Mouse (Mus musculus) neural tube, embryonic 13.5 days (tissue): ENCODE measurements around the gene Clpsl2. TPM values are rescaled to one million over a fixed set of nuclear protein-coding genes. Genes with fewer than 3 reads are reported as not detected.
A peak's percentile ranks its signal among the peaks of the same experiment; 100 is the strongest.

Source experiments
- ATAC-seq: fragments of 200-750 bp; cut with Nextera tagmentation; 2 replicates; pipeline ENCODE4 v1.8.0; 2017; ENCODE audit warnings: low read depth, mild to moderate bottlenecking, moderate TSS enrichment, moderate library complexity
- H3K27ac ChIP-seq: fragments of 300-500 bp; sonication (generic); replicated peaks from 2 replicates; pipeline ENCODE4 v1.5.1; 2015; ENCODE audit warnings: moderate library complexity, mild to moderate bottlenecking, inconsistent platforms
- H3K27me3 ChIP-seq: fragments of 300-500 bp; sonication (generic); 2 replicates; pipeline ENCODE4 v1.6.1; 2015; ENCODE audit warnings: mild to moderate bottlenecking, inconsistent platforms
- H3K36me3 ChIP-seq: fragments of 300-500 bp; sonication (generic); 2 replicates; pipeline ENCODE4 v1.6.1; 2015; ENCODE audit warnings: mild to moderate bottlenecking, inconsistent platforms
- H3K4me1 ChIP-seq: fragments of 300-500 bp; sonication (generic); replicated peaks from 2 replicates; pipeline ENCODE4 v1.6.1; 2015; ENCODE audit warnings: inconsistent platforms
- H3K4me2 ChIP-seq: fragments of 300-500 bp; sonication (generic); 2 replicates; pipeline ENCODE4 v1.6.1; 2015; ENCODE audit warnings: inconsistent platforms, mild to moderate bottlenecking, moderate library complexity
- H3K4me3 ChIP-seq: fragments of 300-500 bp; sonication (generic); 2 replicates; pipeline ENCODE4 v1.5.1; 2015; ENCODE audit warnings: mild to moderate bottlenecking, inconsistent platforms
- H3K9ac ChIP-seq: fragments of 300-500 bp; sonication (generic); 2 replicates; pipeline ENCODE4 v1.6.1; 2015; ENCODE audit warnings: moderate library complexity, mild to moderate bottlenecking, inconsistent platforms
- H3K9me3 ChIP-seq: fragments of 300-500 bp; sonication (generic); 2 replicates; pipeline ENCODE4 v1.6.1; 2016; ENCODE audit warnings: inconsistent platforms
- WGBS: fragments of 180-500 bp; shearing (Covaris S2); methylation state at CpG from one replicate; pipeline ENCODE4 v1.1.7; 2015; 5-methylcytosine and 5-hydroxymethylcytosine counted together
- polyA plus RNA-seq: library from polyadenylated mRNA; unstranded; fragments of >200 nt; fragmentation: Nextera tagmentation; extraction: Ambion mirVana; gene quantifications from 2 replicates; pipeline ENCODE4 v1.2.1, GENCODE M21; 2015

Clpsl2 gene
- polyA plus RNA-seq, 1 experiment from 2014 or later, result not detected

DNA sequence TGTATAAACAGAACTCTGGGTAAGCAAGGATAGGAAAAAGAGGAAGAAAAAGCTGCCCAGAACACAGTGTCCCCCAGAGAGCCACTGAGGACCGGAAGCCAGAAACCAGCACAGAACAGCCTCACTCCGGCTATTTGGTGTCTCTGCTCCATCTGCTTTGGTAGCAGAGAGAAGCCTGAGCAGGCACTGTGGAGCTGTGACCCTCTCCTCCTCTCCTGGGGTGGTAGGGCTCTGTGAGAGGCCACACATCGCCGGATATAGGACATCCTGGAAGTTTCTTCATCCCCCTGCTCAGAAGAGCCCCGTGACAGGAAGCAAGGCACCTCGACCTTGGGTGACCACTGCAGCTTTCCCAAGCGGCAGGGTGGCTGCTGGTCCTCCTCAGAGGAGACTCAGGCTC lies 35.4 kb upstream of the Clpsl2 start:
- H3K4me1 ChIP-seq, result peaks cover 34% of the 10 kb centered on the region
- H3K4me2 ChIP-seq, result no peak overlapping the region
- no peaks in the 10 kb centered on the region for H3K9me3 ChIP-seq
- no peak overlapping the region for H3K27ac ChIP-seq
- ATAC-seq, result no peak
- no peak overlapping the region for H3K4me3 ChIP-seq
- peaks cover 21% of the 10 kb centered on the region for H3K27me3 ChIP-seq
- no peak overlapping the region for H3K9ac ChIP-seq
- H3K36me3 ChIP-seq, result no peaks in the 10 kb centered on the region
- WGBS, result 67% methylated on average over 7 of the region's 7 CpGs

DNA sequence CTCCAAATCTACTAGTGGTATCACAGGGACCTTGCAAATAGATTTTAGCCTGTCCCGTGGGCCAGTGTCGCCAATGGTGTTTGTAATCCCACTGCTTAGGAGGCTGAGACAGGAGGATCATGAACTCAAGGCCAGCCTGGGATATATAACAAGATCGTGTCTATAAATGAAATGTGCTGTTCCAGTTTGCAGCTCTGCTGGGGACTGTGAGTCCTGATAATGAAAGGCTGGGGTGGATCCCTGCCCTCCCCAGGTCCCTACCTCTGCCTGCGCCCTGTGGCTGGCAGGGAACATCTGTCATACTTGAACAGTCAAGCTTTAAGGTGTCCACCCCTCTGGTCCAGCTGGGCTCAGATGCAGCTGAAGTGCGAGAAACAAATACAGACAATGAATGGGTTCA lies 34.7 kb upstream of the Clpsl2 start:
- Histone ChIP-seq H3K4me1 (peaks cover 35% of the 10 kb centered on the region), H3K27ac (no peak overlapping the region), H3K4me2 (no peak overlapping the region), H3K4me3 (no peak overlapping the region), H3K9me3 (no peaks in the 10 kb centered on the region), H3K9ac (no peak overlapping the region), H3K27me3 (peaks cover 27% of the 10 kb centered on the region), H3K36me3 (no peaks in the 10 kb centered on the region)
- no peak for ATAC-seq
- WGBS, result 69% methylated on average over 5 of the region's 5 CpGs

DNA sequence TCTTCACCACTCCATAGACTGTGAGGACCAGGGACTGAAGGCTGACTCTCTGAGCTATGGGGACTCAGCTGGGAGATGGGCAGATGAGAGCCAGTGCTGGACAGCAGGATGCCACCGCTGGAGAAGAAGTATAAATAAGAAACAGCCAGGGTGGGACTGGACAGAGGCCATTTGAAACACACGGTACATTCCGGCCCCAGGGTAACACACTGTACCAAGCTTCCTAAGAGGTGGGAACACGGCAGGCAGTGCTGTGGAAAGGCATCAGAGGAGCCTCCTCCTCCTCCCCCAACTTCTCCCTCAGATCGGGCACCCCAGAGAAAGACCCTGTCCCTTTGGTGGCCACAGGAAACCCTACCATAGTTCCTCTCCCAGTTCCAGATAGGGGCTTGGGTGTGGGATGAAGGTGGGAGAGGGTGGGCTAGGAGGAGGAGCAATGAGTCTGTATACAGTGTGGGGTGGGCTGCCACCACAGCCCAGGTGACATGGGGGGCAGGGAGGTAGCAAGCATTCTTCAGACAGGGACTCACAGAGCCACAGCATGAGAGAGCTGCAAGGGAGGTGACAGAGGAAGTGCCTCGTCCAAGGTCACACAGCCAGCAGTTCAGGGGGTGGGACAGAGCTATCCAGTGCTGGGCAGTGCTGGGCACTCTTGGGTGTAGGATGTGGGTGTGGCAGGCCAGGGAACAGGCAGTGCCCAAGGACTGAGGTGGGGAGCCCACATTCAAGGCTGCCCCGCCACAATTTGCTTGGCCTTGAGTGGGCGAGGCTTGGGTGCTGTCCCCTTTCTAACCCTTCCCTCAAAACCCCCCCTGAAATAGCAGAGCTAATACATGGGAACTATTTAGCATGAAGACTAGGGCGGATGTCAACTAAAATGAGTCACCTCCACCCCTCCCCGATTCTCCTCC lies 33.5 kb upstream of the Clpsl2 start:
- Histone ChIP-seq H3K27ac (no peak overlapping the region), H3K27me3 (peaks cover 37% of the 10 kb centered on the region), H3K9ac (no peak overlapping the region), H3K4me1 (peaks cover 29% of the 10 kb centered on the region), H3K4me3 (no peak overlapping the region), H3K9me3 (no peaks in the 10 kb centered on the region), H3K4me2 (no peak overlapping the region), H3K36me3 (no peaks in the 10 kb centered on the region)
- WGBS, result 66% methylated on average over 10 of the region's 10 CpGs
- no peak for ATAC-seq

DNA sequence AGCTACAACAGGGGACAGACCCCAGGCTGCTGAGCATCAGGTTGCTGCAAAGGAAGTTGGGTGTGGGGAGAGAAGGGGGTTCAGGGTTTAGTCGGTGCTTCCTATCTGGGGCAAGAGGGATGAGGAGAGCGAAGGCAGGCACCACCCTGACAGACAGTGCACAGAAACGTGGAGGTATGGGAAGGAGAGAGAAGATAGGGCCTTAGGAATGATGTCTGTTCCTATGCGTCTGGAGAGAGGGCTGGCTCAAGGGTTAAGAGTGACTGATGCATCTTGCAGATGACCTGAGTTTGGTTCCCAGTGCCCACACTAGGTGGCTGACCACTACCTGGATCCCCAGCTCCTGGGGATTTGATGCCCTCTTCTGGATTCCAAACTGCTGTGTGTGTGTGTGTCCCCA lies 32.3 kb upstream of the Clpsl2 start:
- Histone ChIP-seq H3K4me1 (peaks cover 22% of the 10 kb centered on the region), H3K4me2 (peak overlapping the region; percentile 90), H3K27ac (no peak overlapping the region), H3K9me3 (no peaks in the 10 kb centered on the region), H3K9ac (no peak overlapping the region), H3K27me3 (peaks cover 44% of the 10 kb centered on the region), H3K36me3 (no peaks in the 10 kb centered on the region), H3K4me3 (no peak overlapping the region)
- WGBS, result 68% methylated on average over 4 of the region's 4 CpGs
- ATAC-seq, result no peak

DNA sequence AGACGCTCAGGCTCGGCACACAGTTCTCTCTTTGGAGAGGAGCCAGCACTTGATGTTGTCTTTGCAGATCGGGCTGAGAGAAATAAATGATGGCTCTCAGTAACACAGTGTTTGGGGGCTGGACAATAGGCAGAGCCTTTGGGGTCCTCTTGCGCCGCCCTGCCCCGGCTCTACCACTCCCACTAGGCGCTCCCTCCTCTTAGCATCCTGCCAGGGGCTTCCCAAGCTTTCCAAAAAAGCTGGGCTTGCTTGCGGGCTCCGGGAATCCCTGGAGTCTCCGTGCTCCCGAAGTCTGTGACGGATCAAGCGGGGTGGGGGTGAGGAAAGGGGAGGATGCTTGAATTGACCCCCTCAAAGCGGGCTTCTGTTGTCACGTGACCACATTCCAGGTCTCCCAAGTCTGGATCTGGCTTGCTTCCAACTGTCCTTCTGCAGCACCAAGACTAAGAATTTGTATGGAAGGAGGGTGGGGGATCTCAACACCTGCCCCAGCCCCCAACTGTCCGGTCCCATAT lies 31.7 kb upstream of the Clpsl2 start, which contains the start of gene Fkbp5:
TSS of gene Fkbp5 (minus strand) at position 87 of the 515 bp plus-strand sequence.
- H3K9ac ChIP-seq, result peak within 1 kb of the TSS; percentile 75
- 2% methylated on average over 16 of the region's 16 CpGs for WGBS
- peak within 1 kb of the TSS; percentile 46 for H3K4me3 ChIP-seq
- peaks cover 47% of the 10 kb centered on the region for H3K27me3 ChIP-seq
- no peaks in the 10 kb centered on the region for H3K36me3 ChIP-seq
- peak; percentile 36 for ATAC-seq
- peak within 1 kb of the TSS; percentile 81 for H3K27ac ChIP-seq
- H3K4me1 ChIP-seq, result peaks cover 28% of the 10 kb centered on the region
- peak within 1 kb of the TSS; percentile 90 for H3K4me2 ChIP-seq
- no peaks in the 10 kb centered on the region for H3K9me3 ChIP-seq

DNA sequence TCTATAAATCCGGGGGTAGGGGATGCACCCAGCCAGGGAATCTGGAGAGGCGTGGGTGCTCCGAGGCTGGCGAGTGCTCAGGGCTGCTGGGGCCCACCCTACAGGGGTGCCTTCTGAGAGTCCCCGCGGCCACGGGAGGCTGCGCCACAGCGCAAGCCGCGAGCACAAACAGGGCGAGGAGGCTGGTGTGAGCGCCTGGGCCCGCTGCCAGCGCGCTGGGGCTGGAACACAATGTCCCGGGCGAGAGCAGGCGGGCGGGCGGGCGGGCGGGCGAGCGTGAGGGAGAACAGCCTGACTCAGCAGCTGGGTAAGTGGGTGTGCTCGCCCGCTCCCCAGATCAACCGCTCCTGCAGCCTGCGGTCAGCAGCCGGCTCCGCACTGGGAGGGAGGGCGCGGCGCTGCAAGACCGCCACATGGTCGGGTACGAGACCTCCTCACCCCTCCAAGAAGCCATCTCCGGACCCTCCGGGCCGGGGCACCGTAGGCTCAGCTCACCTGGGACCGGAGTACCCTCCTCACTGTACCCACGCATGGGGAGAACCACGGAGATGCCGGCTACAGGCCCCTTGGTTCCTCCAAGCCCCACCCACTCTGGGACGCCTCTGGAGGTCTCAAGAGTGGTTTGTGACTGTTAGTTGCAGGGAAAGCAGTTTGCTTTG lies 31.1 kb upstream of the Clpsl2 start:
- ATAC-seq, result peak; percentile 64
- Histone ChIP-seq H3K9ac (peak overlapping the region; percentile 75), H3K4me2 (peak overlapping the region; percentile 90), H3K27me3 (peaks cover 47% of the 10 kb centered on the region), H3K4me3 (peak overlapping the region; percentile 46), H3K27ac (peak overlapping the region; percentile 81), H3K4me1 (peaks cover 30% of the 10 kb centered on the region), H3K36me3 (no peaks in the 10 kb centered on the region), H3K9me3 (no peaks in the 10 kb centered on the region)
- WGBS, result under 1% methylated on average over 45 of the region's 46 CpGs

DNA sequence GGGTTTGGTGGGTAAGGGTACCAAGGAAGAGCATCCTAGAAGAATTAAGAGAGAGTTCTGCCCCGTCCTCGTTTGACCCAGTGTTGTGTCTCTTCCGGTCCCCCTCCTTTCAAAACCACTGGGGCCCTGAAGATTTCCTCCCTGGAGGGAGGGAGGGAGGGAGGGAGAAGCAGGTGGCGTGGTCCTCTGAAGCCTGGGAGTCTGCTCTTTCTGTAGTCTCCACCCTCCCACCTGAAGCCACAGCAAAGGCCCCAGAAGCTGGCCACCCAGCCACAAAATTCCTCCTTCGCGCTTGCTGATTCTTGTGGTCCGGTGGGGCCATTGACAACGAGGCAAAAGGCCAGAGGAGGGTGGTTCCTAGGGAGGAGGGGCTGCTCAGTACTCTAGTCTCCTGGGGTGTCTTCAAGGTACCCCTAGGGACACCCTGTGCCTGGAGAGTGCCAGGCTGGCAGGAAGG lies 30.6 kb upstream of the Clpsl2 start:
- 13% methylated on average over 8 of the region's 8 CpGs for WGBS
- H3K4me3 ChIP-seq, result peak overlapping the region; percentile 46
- peak overlapping the region; percentile 90 for H3K4me2 ChIP-seq
- peaks cover 50% of the 10 kb centered on the region for H3K27me3 ChIP-seq
- no peak for ATAC-seq
- peaks cover 35% of the 10 kb centered on the region for H3K4me1 ChIP-seq
- no peaks in the 10 kb centered on the region for H3K9me3 ChIP-seq
- H3K9ac ChIP-seq, result peak overlapping the region; percentile 75
- H3K36me3 ChIP-seq, result no peaks in the 10 kb centered on the region
- H3K27ac ChIP-seq, result no peak overlapping the region

DNA sequence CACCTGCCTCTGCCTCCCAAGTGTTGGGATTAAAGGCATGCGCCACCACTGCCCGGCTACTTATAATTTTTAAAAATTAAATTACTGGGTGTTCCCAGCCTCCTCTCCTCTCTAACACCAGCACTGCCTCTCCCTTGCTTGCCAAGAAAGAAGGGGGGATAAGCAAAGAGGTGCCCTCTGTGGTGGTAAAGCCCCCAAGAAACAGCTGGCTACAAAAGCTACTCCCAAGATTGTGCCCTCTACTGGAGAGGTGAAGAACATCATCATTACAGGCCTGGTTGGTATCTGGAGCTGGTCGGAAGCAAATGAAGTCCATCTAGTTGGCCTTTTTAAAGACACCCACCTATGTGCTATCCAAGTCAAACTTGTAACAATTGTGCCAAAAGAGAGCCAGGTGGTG lies 29.4 kb upstream of the Clpsl2 start:
- ATAC-seq, result no peak
- H3K4me3 ChIP-seq, result no peak overlapping the region
- peaks cover 35% of the 10 kb centered on the region for H3K4me1 ChIP-seq
- H3K4me2 ChIP-seq, result no peak overlapping the region
- no peaks in the 10 kb centered on the region for H3K36me3 ChIP-seq
- H3K9me3 ChIP-seq, result no peaks in the 10 kb centered on the region
- H3K27me3 ChIP-seq, result peaks cover 62% of the 10 kb centered on the region
- 96% methylated on average over 3 of the region's 3 CpGs for WGBS
- H3K27ac ChIP-seq, result no peak overlapping the region
- no peak overlapping the region for H3K9ac ChIP-seq

DNA sequence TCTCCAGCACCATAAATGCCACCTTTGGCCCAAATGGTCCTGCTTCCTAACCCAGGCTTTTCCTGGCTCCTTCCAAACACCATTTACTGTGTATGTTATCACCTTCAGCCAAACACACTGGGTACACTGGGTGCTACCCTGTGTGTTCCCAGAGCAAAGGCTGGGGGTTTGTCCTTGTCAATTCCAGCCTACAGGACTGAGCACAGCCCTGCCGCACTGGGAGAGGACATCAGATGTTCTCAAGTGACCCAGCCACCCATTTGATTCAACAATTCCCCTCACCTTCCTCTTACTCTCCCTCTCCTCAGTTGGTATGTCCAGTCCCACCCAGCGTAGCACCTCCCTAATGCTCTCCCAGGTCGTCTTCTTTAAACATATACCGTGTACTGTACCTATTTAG lies 28.6 kb upstream of the Clpsl2 start:
- Histone ChIP-seq H3K36me3 (no peaks in the 10 kb centered on the region), H3K27ac (no peak overlapping the region), H3K4me1 (peaks cover 35% of the 10 kb centered on the region), H3K9ac (no peak overlapping the region), H3K4me3 (no peak overlapping the region), H3K4me2 (no peak overlapping the region), H3K27me3 (peaks cover 58% of the 10 kb centered on the region), H3K9me3 (no peaks in the 10 kb centered on the region)
- 81% methylated on average over 4 of the region's 4 CpGs for WGBS
- ATAC-seq, result no peak

DNA sequence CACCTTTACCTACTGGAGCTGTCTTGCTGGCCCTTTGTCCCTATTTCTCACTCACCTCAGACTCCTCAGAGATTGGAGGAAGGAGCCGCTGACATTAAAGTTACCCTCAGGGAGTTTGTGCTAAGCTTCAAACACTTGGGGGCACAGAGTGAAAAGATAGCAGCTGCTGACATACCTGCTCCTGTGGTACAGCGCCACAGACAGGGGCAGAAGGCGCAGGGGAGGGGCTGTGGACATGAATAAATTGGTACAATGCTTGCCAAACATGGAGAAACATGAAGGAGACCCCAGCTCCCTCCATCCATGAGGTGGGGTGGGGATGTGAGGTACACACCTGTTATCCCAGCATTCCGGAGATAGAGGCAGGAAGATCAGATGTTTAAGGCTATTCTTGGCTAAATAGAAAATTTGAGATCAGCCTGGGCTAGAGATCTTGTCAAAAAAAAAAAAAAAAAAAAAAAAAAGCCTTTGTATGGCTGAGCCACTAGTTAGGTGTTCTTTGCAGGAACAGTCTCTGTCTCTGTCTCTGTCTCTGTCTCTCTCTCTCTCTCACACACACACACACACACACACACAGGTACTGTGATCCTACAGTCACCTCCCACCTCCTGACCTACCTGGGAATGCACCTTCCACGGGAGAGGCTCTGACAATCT lies 28.0 kb upstream of the Clpsl2 start:
- 59% methylated on average over 5 of the region's 5 CpGs for WGBS
- Histone ChIP-seq H3K9me3 (no peaks in the 10 kb centered on the region), H3K27me3 (peaks cover 54% of the 10 kb centered on the region), H3K4me2 (no peak overlapping the region), H3K4me1 (peaks cover 35% of the 10 kb centered on the region), H3K4me3 (no peak overlapping the region), H3K27ac (no peak overlapping the region), H3K9ac (no peak overlapping the region), H3K36me3 (no peaks in the 10 kb centered on the region)
- ATAC-seq, result no peak

DNA sequence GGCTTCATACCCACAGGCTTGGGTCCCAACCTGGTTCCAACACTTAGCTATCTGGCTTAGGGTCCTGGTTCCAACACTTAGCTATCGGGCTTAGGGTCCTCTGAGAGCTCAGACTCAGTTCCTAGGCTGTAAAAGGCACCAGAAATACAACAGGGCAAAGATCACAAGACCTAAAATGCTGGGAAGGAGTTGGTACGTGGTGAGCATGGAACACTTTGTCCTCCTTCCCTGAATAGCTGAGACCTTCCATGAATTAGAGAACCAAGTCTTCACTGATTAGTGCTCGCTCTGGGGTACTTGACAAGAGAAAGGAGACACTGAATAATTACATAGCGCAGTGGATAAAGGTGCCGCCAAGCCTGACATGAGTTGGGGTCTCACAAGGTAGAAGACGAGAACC lies 27.3 kb upstream of the Clpsl2 start:
- Histone ChIP-seq H3K4me3 (peak overlapping the region; percentile 74), H3K9ac (0 out of 2 replicates have a peak overlapping the region, but pooled peaks have one; percentile 89), H3K4me2 (peak overlapping the region; percentile 95), H3K27ac (no peak overlapping the region), H3K9me3 (no peaks in the 10 kb centered on the region), H3K36me3 (no peaks in the 10 kb centered on the region), H3K4me1 (peaks cover 34% of the 10 kb centered on the region), H3K27me3 (peaks cover 51% of the 10 kb centered on the region)
- 25% methylated on average over 6 of the region's 6 CpGs for WGBS
- no peak for ATAC-seq
